Mouse (Mus musculus) spleen, postnatal 4 days (tissue): Measurements from ENCODE around the gene Prss57.

ENCODE experiments used
- DNase-seq, 2 experiments: peaks; one replicate each; pipeline ENCODE4 v3.0.0; 2022; ENCODE audit warnings: low spot score in 2 of 2

Gene Prss57

GRCm38 (mm10) chr10:79756660-79757059 is 34.1 kb downstream of the Prss57 start:
- no peak for DNase-seq

- DNase-seq = no peak
These were observed 34.9 kb downstream of the Prss57 start for GRCm38 (mm10) chr10:79755854-79756253.

GRCm38 (mm10) chr10:79754856-79755516 is 35.8 kb downstream of the Prss57 start, which contains the start of gene Fgf22:
Gene Fgf22, plus strand, starts transcription at chr10:79755076.
- DNase-seq = peak; percentile 65 to 80

GRCm38 (mm10) chr10:79748496-79748895 is 42.3 kb downstream of the Prss57 start:
- no peak for DNase-seq

- DNase-seq = no peak
These were observed 44.0 kb downstream of the Prss57 start for GRCm38 (mm10) chr10:79746774-79747151.

- DNase-seq = peak; percentile 94 to 96
These were observed 44.6 kb downstream of the Prss57 start, which contains the start of gene Polrmt for GRCm38 (mm10) chr10:79745898-79746773. Gene Polrmt, minus strand, starts transcription at chr10:79746581.

- no peak for DNase-seq
These were observed 45.4 kb downstream of the Prss57 start for GRCm38 (mm10) chr10:79745411-79745810.

- no peak for DNase-seq
These were observed 47.0 kb downstream of the Prss57 start for GRCm38 (mm10) chr10:79743650-79744365.

- DNase-seq = no peak
These were observed 47.6 kb downstream of the Prss57 start for GRCm38 (mm10) chr10:79743161-79743560.

- DNase-seq = no peak
These were observed 49.9 kb downstream of the Prss57 start for GRCm38 (mm10) chr10:79740863-79741262.

- no peak for DNase-seq
These were observed 51.5 kb downstream of the Prss57 start for GRCm38 (mm10) chr10:79739234-79739633.

- no peak for DNase-seq
These were observed 52.5 kb downstream of the Prss57 start for GRCm38 (mm10) chr10:79738259-79738658.

GRCm38 (mm10) chr10:79736706-79737105 is 54.1 kb downstream of the Prss57 start:
- no peak for DNase-seq

GRCm38 (mm10) chr10:79735361-79735760 is 55.4 kb downstream of the Prss57 start:
- DNase-seq = no peak

GRCm38 (mm10) chr10:79733847-79734246 is 56.9 kb downstream of the Prss57 start:
- DNase-seq = no peak

- peak in 1 of 2 experiments; percentile 55 for DNase-seq
These were observed 58.3 kb downstream of the Prss57 start for GRCm38 (mm10) chr10:79732500-79732899.
